ENCODE assay signal across 15 mouse cellular contexts in genomic region chr10:127759181-127760110, GRCm38 (mm10). TPM values are rescaled to one million over a fixed set of nuclear protein-coding genes. Genes with fewer than 3 reads are reported as not detected.
DNase-seq lines count a peak whose midpoint lies in the region; ATAC-seq and TF ChIP-seq lines count a peak whose summit lies in the region.
"Had no signal": no experiment of that assay in that cellular context is flagged by ENCODE, and none has a peak within 500 bp of the region (broad histone marks: within the 10 kb centered on the region; RNA-seq: fewer than 3 reads in every experiment).

Gene Rdh1 (plus strand): TSS chr10:127759721.
Gene Rdh16f1 (plus strand): TSS chr10:127759787.

- H3K27me3 ChIP-seq in liver, adult 2 months (ENCODE audit: control insufficient read depth, insufficient read depth, low read length): no peaks in the 10 kb centered on the region
- no peaks in the 10 kb centered on the region for H3K27me3 ChIP-seq in liver, embryonic 11.5 days (replicated peaks; ENCODE audit: control insufficient read depth, insufficient read depth, low read length)
- H3K27me3 ChIP-seq in liver, embryonic 15.5 days: no peaks in the 10 kb centered on the region
- H3K27me3 ChIP-seq in forebrain, embryonic 12.5 days: no peaks in the 10 kb centered on the region
- H3K27me3 ChIP-seq in forebrain, postnatal 0 days (ENCODE audit: insufficient read depth, low read length): no peaks in the 10 kb centered on the region
- H3K27me3 ChIP-seq: heart, embryonic 15.5 days had no signal

- H3K4me3 ChIP-seq in liver, adult 2 months (ENCODE audit: insufficient read depth, low read depth, low read length): no peak within 1 kb of the TSS
- H3K4me3 ChIP-seq in liver, embryonic 11.5 days (ENCODE audit: low read depth, low read length): no peak within 1 kb of the TSS
- no peak within 1 kb of the TSS for H3K4me3 ChIP-seq in liver, embryonic 15.5 days (replicated peaks)
- no peak within 1 kb of the TSS for H3K4me3 ChIP-seq in forebrain, embryonic 12.5 days (replicated peaks)
- no peak within 1 kb of the TSS for H3K4me3 ChIP-seq in forebrain, postnatal 0 days (ENCODE audit: low read depth, low read length)
- H3K4me3 ChIP-seq: heart, embryonic 15.5 days had no signal

- peak within 1 kb of the TSS; percentile 42 for H3K27ac ChIP-seq in liver, adult 2 months (replicated peaks; ENCODE audit: insufficient read depth, low read depth, low read length)
- no peak within 1 kb of the TSS; the same call in 1 of the 2 replicates for H3K27ac ChIP-seq in liver, embryonic 11.5 days (ENCODE audit: low read depth, low read length)
- H3K27ac ChIP-seq in liver, embryonic 15.5 days (replicated peaks): 0 out of 2 replicates have a peak within 1 kb of the TSS, but pooled peaks have one; percentile 5
- no peak within 1 kb of the TSS for H3K27ac ChIP-seq in forebrain, embryonic 12.5 days
- H3K27ac ChIP-seq in forebrain, postnatal 0 days (ENCODE audit: low read depth, low read length): no peak within 1 kb of the TSS
- H3K27ac ChIP-seq: heart, embryonic 15.5 days; hindbrain, embryonic 14.5 days; macrophage had no signal

- intact Hi-C loops in heart, postnatal 36 days (cut with DNase I): no loop called here

- H3K79me2 ChIP-seq in liver, adult 2 months (ENCODE audit: control insufficient read depth, insufficient read depth, low read length): no peaks in the 10 kb centered on the region

- TF ChIP-seq CTCF in liver, adult 2 months (IDR thresholded peaks at IDR 0.05; ENCODE audit: low read depth, low read length): no peak
- no peak for TF ChIP-seq CTCF in forebrain, postnatal 0 days (IDR thresholded peaks at IDR 0.05; ENCODE audit: low read depth)

- no peaks in the 10 kb centered on the region for H3K36me3 ChIP-seq in liver, adult 2 months (ENCODE audit: control insufficient read depth, insufficient read depth, low read length)
- no peaks in the 10 kb centered on the region for H3K36me3 ChIP-seq in liver, embryonic 11.5 days (ENCODE audit: control insufficient read depth, insufficient read depth, low read length)
- no peaks in the 10 kb centered on the region for H3K36me3 ChIP-seq in liver, embryonic 15.5 days (replicated peaks)
- no peaks in the 10 kb centered on the region for H3K36me3 ChIP-seq in forebrain, embryonic 12.5 days (replicated peaks)
- H3K36me3 ChIP-seq in forebrain, postnatal 0 days (ENCODE audit: insufficient read depth): no peaks in the 10 kb centered on the region
- H3K36me3 ChIP-seq: heart, embryonic 15.5 days had no signal

- no peak for ATAC-seq in liver, embryonic 11.5 days (replicated peaks; ENCODE audit: low FRiP score)
- peak; percentile 82 for ATAC-seq in CD4-positive, CD25-positive, alpha-beta regulatory T cell, adult 4 months
- 0 out of 2 replicates have a peak, but pooled peaks have one; percentile 30 for ATAC-seq in liver, embryonic 15.5 days (ENCODE audit: insufficient read depth)
- ATAC-seq in forebrain, embryonic 12.5 days (ENCODE audit: low FRiP score): no peak
- ATAC-seq in forebrain, postnatal 0 days: no peak

- no peak for TF ChIP-seq POLR2A in liver, adult 2 months (IDR thresholded peaks at IDR 0.05; ENCODE audit: extremely low read depth, insufficient read depth, low read length)

- H3K4me2 ChIP-seq in liver, embryonic 11.5 days: no peak within 1 kb of the TSS
- H3K4me2 ChIP-seq in liver, embryonic 15.5 days: no peak within 1 kb of the TSS
- H3K4me2 ChIP-seq in forebrain, embryonic 12.5 days: no peak within 1 kb of the TSS
- no peak within 1 kb of the TSS for H3K4me2 ChIP-seq in forebrain, postnatal 0 days (ENCODE audit: low read depth)
- H3K4me2 ChIP-seq: heart, embryonic 15.5 days; hindbrain, embryonic 14.5 days had no signal

- H3K9me3 ChIP-seq in liver, embryonic 11.5 days (ENCODE audit: control insufficient read depth, low read length): no peaks in the 10 kb centered on the region
- H3K9me3 ChIP-seq in liver, embryonic 15.5 days (replicated peaks): no peaks in the 10 kb centered on the region
- no peaks in the 10 kb centered on the region for H3K9me3 ChIP-seq in forebrain, embryonic 12.5 days
- no peaks in the 10 kb centered on the region for H3K9me3 ChIP-seq in forebrain, postnatal 0 days (ENCODE audit: low read length)
- H3K9me3 ChIP-seq: heart, embryonic 15.5 days had no signal

- no peak within 1 kb of the TSS for H3K9ac ChIP-seq in liver, adult 2 months (ENCODE audit: low read depth, low read length)
- H3K9ac ChIP-seq in liver, embryonic 11.5 days (ENCODE audit: low read depth, low read length): no peak within 1 kb of the TSS
- H3K9ac ChIP-seq in liver, embryonic 15.5 days: no peak within 1 kb of the TSS
- no peak within 1 kb of the TSS for H3K9ac ChIP-seq in forebrain, embryonic 12.5 days
- H3K9ac ChIP-seq in forebrain, postnatal 0 days: no peak within 1 kb of the TSS
- H3K9ac ChIP-seq: heart, embryonic 15.5 days; hindbrain, embryonic 14.5 days had no signal

- DNase-seq in heart, adult 11 months: peak; percentile 74
- no peak for DNase-seq in heart, postnatal 36 days
- DNase-seq in liver, adult 2 months (ENCODE audit: extremely low read depth, low read depth, low spot score): peak; percentile 96
- DNase-seq in liver, embryonic 11.5 days (ENCODE audit: low spot score): no peak
- no peak for DNase-seq in forebrain, postnatal 0 days
- DNase-seq: cerebellum, postnatal 10 days; gastrocnemius, postnatal 25 days; midbrain, embryonic 14.5 days had no signal

- 41% methylated on average over 9 of the region's 9 CpGs for WGBS in liver, adult 2 months
- WGBS in liver, embryonic 11.5 days: 58% methylated on average over 9 of the region's 9 CpGs
- WGBS in liver, embryonic 15.5 days (ENCODE audit: insufficient replicate concordance): 52% methylated on average over 9 of the region's 9 CpGs
- 73% methylated on average over 9 of the region's 9 CpGs for WGBS in forebrain, embryonic 12.5 days
- 74% methylated on average over 9 of the region's 9 CpGs for WGBS in forebrain, postnatal 0 days

- H3K4me1 ChIP-seq in liver, adult 2 months (ENCODE audit: control insufficient read depth, insufficient read depth, low read length): peaks cover 28% of the 10 kb centered on the region
- peaks cover 8% of the 10 kb centered on the region for H3K4me1 ChIP-seq in liver, embryonic 11.5 days (replicated peaks; ENCODE audit: control insufficient read depth, insufficient read depth, low read length)
- H3K4me1 ChIP-seq in liver, embryonic 15.5 days (replicated peaks): peaks cover 26% of the 10 kb centered on the region
- H3K4me1 ChIP-seq in forebrain, embryonic 12.5 days: no peaks in the 10 kb centered on the region
- no peaks in the 10 kb centered on the region for H3K4me1 ChIP-seq in forebrain, postnatal 0 days (ENCODE audit: insufficient read depth)

RNA-seq across cellular contexts. Expression of gene Rdh1, which starts in this region (rescaled TPM):
- total RNA-seq in heart, postnatal 36 days (2021): under 1 TPM in 1 of 2 experiments, not detected in 1; 0.08 TPM
- total RNA-seq in liver, adult 2 months (2014; rRNA removed): 0.18 and 0.27 TPM in 2 replicates
- 0.20 TPM in 2 replicates for polyA plus RNA-seq in liver, adult 2 months (2012; rRNA removed)
- 0.17 and 0.22 TPM in 2 replicates for polyA plus RNA-seq in liver, embryonic 11.5 days (2014; fragmentation: Nextera tagmentation; extraction: Ambion mirVana)
- under 1 TPM in 1 of 2 experiments, not detected in 1; 0.27 TPM for polyA plus RNA-seq in CD4-positive, CD25-positive, alpha-beta regulatory T cell, adult 4 months (2017; shearing (Covaris generic))
- 0.17 and 0.22 TPM in 2 replicates for polyA plus RNA-seq in liver, embryonic 15.5 days (2015; fragmentation: Nextera tagmentation; extraction: Ambion mirVana)
- polyA plus RNA-seq in forebrain, embryonic 12.5 days (2016; fragmentation: Nextera tagmentation; extraction: Ambion mirVana): not detected in 2 replicates
- 0.24 TPM in 1 of 2 replicates, not detected in the other for total RNA-seq in forebrain, postnatal 0 days (2014; rRNA removed)
- polyA plus RNA-seq in forebrain, postnatal 0 days (2015; fragmentation: Nextera tagmentation; extraction: Ambion mirVana): not detected in 2 replicates
- polyA plus RNA-seq: hindbrain, embryonic 14.5 days; limb, embryonic 11.5 days; midbrain, embryonic 14.5 days had no signal

RNA-seq across cellular contexts. Expression of gene Rdh16f1, which starts in this region (rescaled TPM):
- under 1 TPM in 1 of 2 experiments, not detected in 1; 0.11 TPM for total RNA-seq in heart, postnatal 36 days (2021)
- total RNA-seq in liver, adult 2 months (2014; rRNA removed): not detected in 2 replicates
- polyA plus RNA-seq in liver, adult 2 months (2012; rRNA removed): not detected in 2 replicates
- polyA plus RNA-seq in liver, embryonic 11.5 days (2014; fragmentation: Nextera tagmentation; extraction: Ambion mirVana): 0.19 and 0.22 TPM in 2 replicates
- polyA plus RNA-seq in CD4-positive, CD25-positive, alpha-beta regulatory T cell, adult 4 months (2017; shearing (Covaris generic)): under 1 TPM in 1 of 2 experiments, not detected in 1; 0.40 TPM
- 0.13 and 0.17 TPM in 2 replicates for polyA plus RNA-seq in liver, embryonic 15.5 days (2015; fragmentation: Nextera tagmentation; extraction: Ambion mirVana)
- polyA plus RNA-seq in forebrain, embryonic 12.5 days (2016; fragmentation: Nextera tagmentation; extraction: Ambion mirVana): not detected in 2 replicates
- not detected in 2 replicates for total RNA-seq in forebrain, postnatal 0 days (2014; rRNA removed)
- not detected in 2 replicates for polyA plus RNA-seq in forebrain, postnatal 0 days (2015; fragmentation: Nextera tagmentation; extraction: Ambion mirVana)
- total RNA-seq: gastrocnemius, postnatal 25 days had no signal
- polyA plus RNA-seq: heart, embryonic 15.5 days; hindbrain, embryonic 14.5 days; limb, embryonic 11.5 days; macrophage; midbrain, embryonic 14.5 days had no signal

Comparison
In these comparisons a context has a peak if more than half of its experiments do, and no peak if none do; other contexts are left out.
1. Peak in DNase-seq and H3K27ac ChIP-seq in liver, adult 2 months; RNA of the genes that start here not detected or under 1 TPM.
2. Peak in ATAC-seq in CD4-positive, CD25-positive, alpha-beta regulatory T cell, adult 4 months; RNA of the genes that start here not detected or under 1 TPM.
3. Peak in ATAC-seq and H3K27ac ChIP-seq in liver, embryonic 15.5 days; RNA of the genes that start here not detected or under 1 TPM.